Mouse (Mus musculus) cerebellum, adult 11-12 months (tissue): ENCODE measurements around the gene Mrm2.
"Not testable (repeated sequence)": the region's sequence is repeated elsewhere in the genome, so short reads cannot be mapped to it uniquely, and the experiment has no call there.

Experiments
- DNase-seq: peaks from one replicate; pipeline ENCODE4 v3.0.0; 2022

The Mrm2 gene

GRCm38 (mm10) chr5:140331615-140332512 lies at the start of gene Mrm2:
Gene Mrm2, minus strand, starts transcription at chr5:140331898.
- peak; percentile 71 for DNase-seq

- no peak for DNase-seq
These were observed 49.5 kb upstream of the Mrm2 start for GRCm38 (mm10) chr5:140381156-140381555.

- no peak for DNase-seq
These were observed 47.6 kb upstream of the Mrm2 start for GRCm38 (mm10) chr5:140379299-140379698.

GRCm38 (mm10) chr5:140378121-140378853 lies 46.6 kb upstream of the Mrm2 start:
- no peak for DNase-seq

GRCm38 (mm10) chr5:140375249-140375829 lies 43.6 kb upstream of the Mrm2 start:
- no peak for DNase-seq

- no peak for DNase-seq
These were observed 42.5 kb upstream of the Mrm2 start for GRCm38 (mm10) chr5:140374226-140374625.

GRCm38 (mm10) chr5:140373711-140374110 lies 42.0 kb upstream of the Mrm2 start:
- DNase-seq: no peak

GRCm38 (mm10) chr5:140371671-140372070 lies 40.0 kb upstream of the Mrm2 start:
- no peak for DNase-seq

GRCm38 (mm10) chr5:140370446-140371254 lies 39.0 kb upstream of the Mrm2 start:
- DNase-seq: no peak

GRCm38 (mm10) chr5:140369466-140369865 lies 37.8 kb upstream of the Mrm2 start:
- no peak for DNase-seq

GRCm38 (mm10) chr5:140368926-140369325 lies 37.2 kb upstream of the Mrm2 start:
- DNase-seq: no peak

GRCm38 (mm10) chr5:140368126-140368525 lies 36.4 kb upstream of the Mrm2 start:
- not testable (repeated sequence) for DNase-seq

GRCm38 (mm10) chr5:140364415-140364814 lies 32.7 kb upstream of the Mrm2 start:
- no peak for DNase-seq

GRCm38 (mm10) chr5:140359930-140360674 lies 28.4 kb upstream of the Mrm2 start:
- no peak for DNase-seq

- DNase-seq: no peak
These were observed 25.8 kb upstream of the Mrm2 start for GRCm38 (mm10) chr5:140357466-140357865.

GRCm38 (mm10) chr5:140355934-140356333 lies 24.2 kb upstream of the Mrm2 start:
- DNase-seq: no peak

- DNase-seq: no peak
These were observed 20.7 kb upstream of the Mrm2 start for GRCm38 (mm10) chr5:140352352-140352751.

GRCm38 (mm10) chr5:140350731-140351497 lies 19.2 kb upstream of the Mrm2 start:
- no peak for DNase-seq

GRCm38 (mm10) chr5:140349882-140350281 lies 18.2 kb upstream of the Mrm2 start:
- DNase-seq: no peak

GRCm38 (mm10) chr5:140346050-140346449 lies 14.4 kb upstream of the Mrm2 start:
- no peak for DNase-seq

GRCm38 (mm10) chr5:140345244-140345643 lies 13.5 kb upstream of the Mrm2 start:
- no peak for DNase-seq
